Mouse (Mus musculus) limb, embryonic 14.5 days (tissue): ENCODE measurements at regions not wholly inside any gene's neighbourhood (a gene's known extent, or its start where the extent isn't known, plus 50 kb on each side); places are given as distances from the start of the nearest gene placed in this dataset.

ENCODE experiments used
- ATAC-seq: fragments of 200-750 bp; cut with Nextera tagmentation; 2 replicates; pipeline ENCODE4 v1.8.0; 2017; ENCODE audit warnings: low read depth, moderate number of reproducible peaks, moderate TSS enrichment; ENCODE audit not compliant: low FRiP score
- DNase-seq: peaks from one replicate; pipeline ENCODE4 v3.0.0-alpha.2; 2015; ENCODE audit warnings: low spot score
- H3K27ac ChIP-seq: fragments of 300-500 bp; sonication (generic); replicated peaks from 2 replicates; pipeline ENCODE4 v1.5.1; 2014; ENCODE audit warnings: low read depth, mild to moderate bottlenecking, low read length, moderate library complexity, mixed read lengths
- H3K27me3 ChIP-seq: fragments of 300-500 bp; sonication (generic); 2 replicates; pipeline ENCODE4 v1.6.1; 2014; ENCODE audit warnings: low read length, mixed read lengths; ENCODE audit not compliant: control insufficient read depth, insufficient read depth
- H3K36me3 ChIP-seq: fragments of 300-500 bp; sonication (generic); 2 replicates; pipeline ENCODE4 v1.6.1; 2014; ENCODE audit warnings: mild to moderate bottlenecking, low read length, moderate library complexity, mixed read lengths; ENCODE audit not compliant: control insufficient read depth, insufficient read depth
- H3K4me1 ChIP-seq: fragments of 300-500 bp; sonication (generic); 2 replicates; pipeline ENCODE4 v1.6.1; 2014; ENCODE audit warnings: antibody characterized with exemption, low read length, mixed read lengths; ENCODE audit not compliant: control insufficient read depth, insufficient read depth
- H3K4me2 ChIP-seq: fragments of 300-500 bp; sonication (generic); replicated peaks from 2 replicates; pipeline ENCODE4 v1.6.1; 2014; ENCODE audit warnings: low read depth, mild to moderate bottlenecking, low read length, moderate library complexity; ENCODE audit not compliant: severe bottlenecking
- H3K4me3 ChIP-seq: fragments of 300-500 bp; sonication (generic); replicated peaks from 2 replicates; pipeline ENCODE4 v1.5.1; 2014; ENCODE audit warnings: low read length
- H3K9ac ChIP-seq: fragments of 300-500 bp; sonication (generic); 2 replicates; pipeline ENCODE4 v1.6.1; 2014; ENCODE audit warnings: mild to moderate bottlenecking, low read depth, low read length, moderate library complexity; ENCODE audit not compliant: severe bottlenecking
- H3K9me3 ChIP-seq: fragments of 300-500 bp; sonication (generic); 2 replicates; pipeline ENCODE4 v1.6.1; 2016; ENCODE audit warnings: low read length; ENCODE audit not compliant: control insufficient read depth
- POLR2A ChIP-seq: fragments of 200-500 bp; IDR thresholded peaks from 2 replicates; pipeline ENCODE4 v1.8.0; 2012; ENCODE audit warnings: inconsistent platforms, mild to moderate bottlenecking, moderate library complexity, borderline replicate concordance; ENCODE audit not compliant: insufficient read depth, insufficient read length; ENCODE audit errors: extremely low read depth
- WGBS: fragments of 180-500 bp; shearing (Covaris S2); extraction: QIAGEN DNeasy Blood & Tissue Kit; methylation state at CpG from one replicate; pipeline ENCODE4 v1.1.7; 2014; 5-methylcytosine and 5-hydroxymethylcytosine counted together

- 89% methylated on average over 2 of the region's 2 CpGs for WGBS
- TF ChIP-seq POLR2A, result no peak
- H3K36me3 ChIP-seq, result no peaks in the 10 kb centered on the region
- H3K27ac ChIP-seq, result no peak overlapping the region
- H3K27me3 ChIP-seq, result no peaks in the 10 kb centered on the region
- DNase-seq, result no peak
- no peak for ATAC-seq
- H3K4me1 ChIP-seq, result peaks cover 4% of the 10 kb centered on the region
- no peak overlapping the region for H3K4me2 ChIP-seq
- no peaks in the 10 kb centered on the region for H3K9me3 ChIP-seq
- H3K9ac ChIP-seq, result no peak overlapping the region
- no peak overlapping the region for H3K4me3 ChIP-seq
Observed at GRCm38 (mm10) chr2:74956556-74956955, 131.0 kb downstream of the Mtx2 start.

GRCm38 (mm10) chr2:74959936-74960335 lies 134.3 kb downstream of the Mtx2 start:
- Histone ChIP-seq H3K9me3 (no peaks in the 10 kb centered on the region), H3K9ac (no peak overlapping the region), H3K36me3 (no peaks in the 10 kb centered on the region), H3K27me3 (no peaks in the 10 kb centered on the region), H3K27ac (no peak overlapping the region), H3K4me2 (no peak overlapping the region), H3K4me3 (no peak overlapping the region), H3K4me1 (peaks cover under 1% of the 10 kb centered on the region; the same call in 1 of the 2 replicates)
- ATAC-seq, result no peak
- no peak for TF ChIP-seq POLR2A
- DNase-seq, result no peak
- WGBS, result 27% methylated on average over 5 of the region's 5 CpGs

- DNase-seq, result no peak
- no peak overlapping the region for H3K27ac ChIP-seq
- peaks cover 18% of the 10 kb centered on the region for H3K27me3 ChIP-seq
- H3K36me3 ChIP-seq, result no peaks in the 10 kb centered on the region
- no peak overlapping the region for H3K4me2 ChIP-seq
- H3K4me3 ChIP-seq, result no peak overlapping the region
- no peak for TF ChIP-seq POLR2A
- peaks cover 7% of the 10 kb centered on the region; the same call in 1 of the 2 replicates for H3K4me1 ChIP-seq
- H3K9me3 ChIP-seq, result no peaks in the 10 kb centered on the region
- 84% methylated on average over 6 of the region's 6 CpGs for WGBS
- no peak overlapping the region for H3K9ac ChIP-seq
- ATAC-seq, result no peak
Observed at GRCm38 (mm10) chr2:74962416-74962815, 136.8 kb downstream of the Mtx2 start.

GRCm38 (mm10) chr2:74964360-74964759 lies 138.8 kb downstream of the Mtx2 start:
- no peak for TF ChIP-seq POLR2A
- Histone ChIP-seq H3K27ac (no peak overlapping the region), H3K27me3 (peaks cover 24% of the 10 kb centered on the region), H3K36me3 (no peaks in the 10 kb centered on the region), H3K4me2 (no peak overlapping the region), H3K4me1 (peaks cover 7% of the 10 kb centered on the region; the same call in 1 of the 2 replicates), H3K9me3 (no peaks in the 10 kb centered on the region), H3K9ac (no peak overlapping the region), H3K4me3 (no peak overlapping the region)
- ATAC-seq (peak; percentile 76; the same call in 1 of the 2 replicates), DNase-seq (peak; percentile 95)
- WGBS, result 0% methylated on average over 6 of the region's 6 CpGs

- Histone ChIP-seq H3K4me2 (no peak overlapping the region), H3K4me3 (no peak overlapping the region), H3K9me3 (no peaks in the 10 kb centered on the region), H3K9ac (no peak overlapping the region), H3K27me3 (peaks cover 25% of the 10 kb centered on the region), H3K36me3 (no peaks in the 10 kb centered on the region), H3K27ac (no peak overlapping the region), H3K4me1 (peaks cover 7% of the 10 kb centered on the region; the same call in 1 of the 2 replicates)
- WGBS, result 49% methylated on average over 3 of the region's 3 CpGs
- no peak for TF ChIP-seq POLR2A
- DNase-seq (no peak), ATAC-seq (no peak)
Observed at GRCm38 (mm10) chr2:74964980-74965379, 139.4 kb downstream of the Mtx2 start.

GRCm38 (mm10) chr2:74965384-74966060 lies 139.9 kb downstream of the Mtx2 start:
- DNase-seq, result peak; percentile 76
- Histone ChIP-seq H3K36me3 (no peaks in the 10 kb centered on the region), H3K4me1 (peaks cover 9% of the 10 kb centered on the region), H3K4me2 (no peak overlapping the region), H3K9me3 (no peaks in the 10 kb centered on the region), H3K9ac (no peak overlapping the region), H3K27ac (0 out of 2 replicates have a peak overlapping the region, but pooled peaks have one; percentile 8), H3K27me3 (peaks cover 27% of the 10 kb centered on the region), H3K4me3 (no peak overlapping the region)
- peak; percentile 76 for ATAC-seq
- no peak for TF ChIP-seq POLR2A
- 30% methylated on average over 18 of the region's 18 CpGs for WGBS
